Mouse (Mus musculus): ENCODE results near the gene Klhl23.
"Not testable (repeated sequence)": the region's sequence is repeated elsewhere in the genome, so short reads cannot be mapped to it uniquely, and the experiment has no call there.

Klhl23 gene

GRCm38 (mm10) chr2:69821711-69822110 lies at the start of gene Klhl23:
TSS of gene Klhl23 (plus strand) at chr2:69821944.
- DNase-seq, result no peak

DNA sequence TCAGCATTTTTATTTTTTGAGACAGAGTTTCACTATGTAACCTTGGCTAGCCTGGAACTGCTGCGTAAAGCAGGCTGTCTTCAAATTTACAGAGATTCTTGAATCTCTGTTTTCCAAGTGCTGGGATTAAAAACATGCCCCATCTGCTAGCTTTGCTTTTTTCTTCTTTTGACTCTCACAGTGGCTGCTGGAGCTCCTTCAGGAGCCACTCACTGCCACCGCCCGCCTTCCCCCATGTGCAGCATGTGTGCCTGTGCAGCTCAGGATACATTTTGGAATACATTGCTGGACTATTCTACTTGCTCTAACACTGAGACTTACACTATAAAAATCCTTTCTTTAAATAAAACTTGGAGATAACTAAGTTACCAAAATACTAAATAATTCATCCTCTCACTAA lies 48.4 kb upstream of the Klhl23 start:
- DNase-seq, result peak; percentile 35

DNA sequence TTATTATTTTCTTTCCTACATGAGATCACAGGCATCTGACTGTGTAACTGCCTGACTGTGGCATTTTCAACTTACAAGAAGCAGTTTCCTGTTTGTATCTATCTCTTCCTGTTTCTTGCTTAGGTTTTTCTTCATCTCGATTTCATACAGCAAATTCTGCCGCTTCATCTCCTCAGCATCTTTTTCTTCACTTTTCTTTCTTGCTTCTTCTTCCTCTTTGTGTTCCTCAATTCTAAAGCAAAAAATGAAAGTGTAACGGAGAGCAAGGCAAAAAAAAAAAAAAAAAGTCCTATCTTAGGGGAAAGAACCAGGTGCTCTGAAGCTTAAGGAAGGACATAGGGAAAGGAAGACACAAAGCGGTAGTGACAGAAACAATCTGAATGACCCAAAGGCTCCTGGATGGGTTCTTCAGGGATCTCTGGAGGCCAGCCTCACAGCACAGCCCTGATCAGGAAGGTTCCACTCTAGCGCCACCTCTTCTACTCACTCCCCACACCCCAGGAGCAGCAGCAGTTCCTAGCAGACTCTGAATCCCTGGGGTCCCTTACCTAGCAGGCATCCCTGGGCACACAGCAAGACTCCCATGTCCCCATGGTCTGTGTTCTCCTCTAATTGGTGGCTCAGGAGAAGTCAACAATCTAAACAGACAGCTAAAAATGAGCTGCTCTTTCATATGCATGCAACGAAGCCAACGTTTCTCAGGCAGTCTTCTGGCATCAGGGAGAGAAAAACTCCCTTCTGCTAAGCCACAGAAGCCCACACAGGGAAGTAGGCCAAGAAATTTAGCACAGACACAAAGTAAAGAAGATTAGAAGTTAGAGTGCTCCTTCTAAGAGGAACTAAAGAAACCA lies 43.5 kb upstream of the Klhl23 start:
- DNase-seq, result peak; percentile 9

- peak; percentile 18 for DNase-seq
Measured at GRCm38 (mm10) chr2:69778836-69779177, 42.9 kb upstream of the Klhl23 start.

- DNase-seq, result no peak
Measured at GRCm38 (mm10) chr2:69788974-69789373, 32.8 kb upstream of the Klhl23 start.

- DNase-seq, result peak; percentile 99
Measured at GRCm38 (mm10) chr2:69789429-69790069, 32.2 kb upstream of the Klhl23 start, which contains the start of the genes Ccdc173 and Phospho2. TSS of gene Ccdc173 (minus strand) at chr2:69789575. TSS of gene Phospho2 (plus strand) at chr2:69789623.

DNA sequence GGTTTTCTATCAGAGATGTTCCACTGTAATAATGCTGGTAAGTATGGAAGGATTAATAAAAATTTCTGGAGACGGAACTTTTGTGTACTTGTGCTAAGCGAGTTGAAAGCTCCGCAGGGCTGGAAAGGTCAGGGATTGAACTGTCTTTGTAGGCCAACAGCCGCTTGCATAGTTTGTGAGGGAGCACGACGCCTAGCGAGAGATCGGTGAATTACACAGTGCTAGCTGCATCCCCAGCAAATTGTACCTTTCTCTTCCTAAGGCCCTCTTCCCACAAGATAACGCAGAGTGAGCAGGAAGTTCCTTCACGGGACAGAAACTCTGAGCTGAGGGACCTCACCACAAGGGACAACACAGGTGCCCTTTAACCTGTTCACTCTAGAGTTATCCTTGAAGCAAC lies 31.5 kb upstream of the Klhl23 start:
- DNase-seq, result peak; percentile 83

DNA sequence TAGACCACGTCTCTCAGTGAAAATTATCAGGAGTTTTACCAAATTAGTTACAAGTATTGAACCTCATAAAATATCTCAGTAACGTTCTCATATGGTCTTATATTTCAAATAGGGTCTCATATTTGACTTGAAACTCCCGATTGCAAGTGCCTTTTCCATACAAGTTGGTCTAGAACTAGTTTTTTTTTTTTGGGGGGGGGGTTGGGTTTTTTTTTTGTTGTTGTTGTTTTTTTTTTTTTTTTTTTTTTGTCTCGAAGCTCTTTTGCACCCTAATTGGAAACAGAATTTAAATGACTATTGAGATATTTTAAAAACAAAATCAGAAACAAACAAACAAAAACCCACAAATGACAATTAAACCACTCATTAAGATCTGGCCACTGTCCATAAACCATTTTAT lies 31.0 kb upstream of the Klhl23 start:
- DNase-seq, result no peak

- peak; percentile 58 for DNase-seq
Measured at GRCm38 (mm10) chr2:69802911-69803312, 18.8 kb upstream of the Klhl23 start.

DNA sequence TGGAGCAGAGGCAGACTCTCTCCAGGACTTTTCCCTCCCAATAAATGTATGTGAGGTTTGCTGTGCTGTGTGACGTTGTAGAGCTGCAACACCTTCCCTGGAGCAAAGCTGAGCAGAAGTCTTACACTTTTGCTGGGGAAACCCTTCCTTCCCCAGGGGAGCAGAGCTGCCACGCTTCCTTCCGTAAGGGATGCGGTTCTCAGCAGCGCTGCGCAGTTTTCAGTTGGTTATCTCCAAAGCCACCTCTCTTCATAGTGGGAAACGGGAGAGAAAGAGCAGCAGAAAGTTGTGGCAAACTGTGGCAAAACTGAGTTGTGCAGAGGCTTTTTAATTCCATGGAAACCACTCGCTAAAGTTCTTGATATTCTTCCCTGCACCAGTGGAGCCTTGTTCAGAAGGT lies 18.0 kb upstream of the Klhl23 start:
- no peak for DNase-seq

- DNase-seq, result not testable (repeated sequence)
Measured at GRCm38 (mm10) chr2:69804663-69805062, 17.1 kb upstream of the Klhl23 start.

GRCm38 (mm10) chr2:69810169-69810568 lies 11.6 kb upstream of the Klhl23 start:
- DNase-seq, result no peak

DNA sequence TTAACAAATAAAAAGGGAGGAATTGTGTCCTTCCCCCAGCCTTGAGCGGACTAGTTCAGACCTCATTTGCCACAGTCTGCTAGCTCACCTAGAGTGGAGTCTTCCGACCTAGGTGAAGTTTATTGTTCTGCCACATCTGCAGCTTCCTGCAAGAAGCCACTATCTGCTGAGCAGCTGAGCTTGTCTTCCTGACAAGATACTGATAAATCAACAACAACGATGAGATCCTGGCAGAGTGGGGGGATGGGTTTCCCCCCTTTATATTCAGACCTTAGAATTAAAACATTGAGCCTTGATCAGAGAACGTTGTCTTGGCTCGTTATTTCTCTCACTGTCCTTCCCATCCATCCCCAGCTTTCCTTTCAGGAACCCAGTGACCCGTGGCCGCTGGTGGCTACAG lies 10.4 kb upstream of the Klhl23 start:
- DNase-seq, result not testable (repeated sequence)

GRCm38 (mm10) chr2:69816575-69816974 lies 5.2 kb upstream of the Klhl23 start:
- no peak for DNase-seq

DNA sequence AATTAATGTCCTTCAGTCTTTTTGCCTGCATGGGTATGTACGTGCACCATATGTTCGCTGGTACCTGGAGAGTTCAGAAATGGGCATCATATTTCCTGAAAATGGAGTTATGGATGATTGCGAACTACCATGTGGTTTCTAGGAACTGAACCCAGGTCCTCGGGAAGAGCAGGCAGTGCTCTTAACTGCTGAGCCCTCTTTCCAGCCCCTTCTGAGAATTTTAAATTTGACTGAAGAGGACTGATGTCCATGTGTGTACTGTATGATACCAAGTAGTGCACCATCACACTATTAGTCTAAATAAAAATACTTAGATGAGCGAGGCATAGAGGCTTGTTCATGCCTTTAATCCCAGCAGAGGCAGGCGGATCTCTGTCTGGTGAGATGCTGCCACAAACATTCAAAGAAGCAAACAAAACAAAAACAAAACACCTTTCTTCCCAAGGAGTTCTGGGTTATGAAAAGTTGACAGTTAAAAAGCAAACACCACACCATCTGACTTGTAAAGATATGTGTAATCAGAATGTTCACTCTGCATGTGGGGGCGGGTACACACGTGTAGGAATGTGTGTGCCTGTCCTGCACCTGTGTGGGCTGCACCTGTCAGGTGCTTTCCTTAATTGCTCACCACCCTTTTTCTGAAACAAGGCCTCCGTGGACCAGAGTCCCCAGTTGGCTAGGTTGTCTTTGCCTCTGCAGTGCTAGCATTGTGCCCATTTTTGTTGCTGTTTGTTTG lies 3.2 kb upstream of the Klhl23 start:
- no peak for DNase-seq

DNA sequence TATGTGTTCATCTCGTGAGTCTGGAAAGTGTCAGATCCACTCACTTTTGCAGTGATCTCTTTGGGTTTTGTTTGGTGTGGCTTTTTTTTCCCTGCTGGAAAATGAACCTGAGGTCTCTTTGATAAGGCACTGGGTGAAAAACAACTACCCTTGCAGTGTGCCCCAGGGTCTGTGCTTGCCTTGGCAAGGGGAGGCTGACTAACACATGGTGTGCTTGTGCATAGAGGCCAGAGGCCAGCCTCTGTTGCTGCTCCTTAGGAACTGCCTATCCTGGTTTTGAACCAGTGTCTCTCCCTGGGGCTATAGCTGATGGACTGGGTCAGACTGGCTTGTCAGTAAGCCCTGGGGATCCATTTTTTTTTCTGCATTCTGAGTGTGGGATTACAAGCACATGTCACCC lies 1.5 kb upstream of the Klhl23 start:
- DNase-seq, result no peak

GRCm38 (mm10) chr2:69822361-69823128 lies 801 bp downstream of the Klhl23 start:
- peak; percentile 66 for DNase-seq

DNA sequence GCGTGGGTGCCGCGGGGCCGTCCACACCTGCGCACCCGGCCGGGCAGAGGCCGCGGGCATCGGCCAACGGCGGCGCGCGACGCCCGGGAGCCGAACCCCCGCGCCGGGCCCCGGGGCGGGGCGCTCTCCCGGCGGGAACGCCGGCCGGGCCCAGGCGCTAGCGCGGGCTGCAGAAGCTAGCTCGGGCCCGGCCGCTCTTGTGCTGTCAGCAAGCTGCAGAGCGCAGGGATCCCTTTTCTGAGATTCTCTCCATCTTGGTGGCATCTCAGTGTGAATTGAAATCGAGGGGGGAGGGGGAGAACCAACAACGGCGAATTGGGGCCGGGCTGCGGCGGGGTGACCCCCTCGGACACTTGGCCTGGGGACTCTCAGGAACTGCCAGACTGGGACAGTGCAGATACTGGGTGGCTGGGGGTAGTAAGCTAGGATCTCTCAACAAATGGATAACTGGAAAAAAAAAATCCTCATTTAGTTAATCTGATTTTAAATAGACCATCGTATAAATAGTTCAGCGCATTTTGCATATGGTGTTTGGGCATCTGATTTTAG lies 1.5 kb downstream of the Klhl23 start:
- peak; percentile 62 for DNase-seq

- no peak for DNase-seq
Measured at GRCm38 (mm10) chr2:69825898-69826297, 4.2 kb downstream of the Klhl23 start.

- no peak for DNase-seq
Measured at GRCm38 (mm10) chr2:69826380-69826779, 4.6 kb downstream of the Klhl23 start.

GRCm38 (mm10) chr2:69828031-69828430 lies 6.3 kb downstream of the Klhl23 start:
- DNase-seq, result no peak

GRCm38 (mm10) chr2:69829680-69830079 lies 7.9 kb downstream of the Klhl23 start:
- DNase-seq, result no peak

- DNase-seq, result no peak
Measured at GRCm38 (mm10) chr2:69830116-69830515, 8.4 kb downstream of the Klhl23 start.
